Comparison of ENCODE assay signal across 7 mouse cellular contexts in genomic region chr1:78724458-78725190, GRCm38 (mm10).
DNase-seq lines count a peak whose midpoint lies in the region; ATAC-seq and TF ChIP-seq lines count a peak whose summit lies in the region.

No protein-coding gene starts in this region.

- no peak overlapping the region for H3K27ac ChIP-seq in gastrocnemius, adult 2 months
- H3K27ac ChIP-seq in intestine, embryonic 16.5 days (ENCODE audit: low read length): no peak overlapping the region
- peak overlapping the region; percentile 32; the same call in 1 of the 2 replicates for H3K27ac ChIP-seq in midbrain, embryonic 14.5 days (replicated peaks; ENCODE audit: low read depth, low read length)

- intact Hi-C loops in gastrocnemius, adult 2 months (cut with DNase I): loop anchor here (1.0 to 2.0 kb wide), 2 partner anchors 122 to 958 kb away; no protein-coding TSS in a partner anchor
- intact Hi-C loops in left cerebral cortex, postnatal 14 days (cut with DNase I): loop anchor here (1.0 to 10.0 kb wide), 4 partner anchors 470 to 1050 kb away; partner anchors contain the start of genes Mrpl44 and Wdfy1

- DNase-seq in adipocyte (ENCODE audit: low spot score): peak; percentile 83
- peak; percentile 82 to 91 for DNase-seq in cerebellum, postnatal 36 days
- DNase-seq in gastrocnemius, adult 2 months: peak; percentile 75
- peak; percentile 83 to 93 for DNase-seq in left cerebral cortex, postnatal 14 days (ENCODE audit: low spot score in 2 of 2)
- peak; percentile 93 for DNase-seq in midbrain, embryonic 14.5 days
- peak; percentile 29 for DNase-seq in spleen, adult 12 weeks (ENCODE audit: low spot score)

- no peaks in the 10 kb centered on the region for H3K9me3 ChIP-seq in intestine, embryonic 16.5 days (ENCODE audit: control insufficient read depth, low read length)
- H3K9me3 ChIP-seq in midbrain, embryonic 14.5 days (ENCODE audit: control insufficient read depth, low read length): no peaks in the 10 kb centered on the region

- H3K9ac ChIP-seq in intestine, embryonic 16.5 days (ENCODE audit: low read depth, low read length): no peak overlapping the region
- H3K9ac ChIP-seq in midbrain, embryonic 14.5 days (replicated peaks; ENCODE audit: low read length): no peak overlapping the region

- no peak overlapping the region for H3K4me3 ChIP-seq in gastrocnemius, adult 2 months
- H3K4me3 ChIP-seq in intestine, embryonic 16.5 days (ENCODE audit: low read length): no peak overlapping the region
- H3K4me3 ChIP-seq in midbrain, embryonic 14.5 days (replicated peaks; ENCODE audit: low read depth, low read length): no peak overlapping the region

- TF ChIP-seq CTCF in gastrocnemius, adult 2 months (IDR thresholded peaks at IDR 0.05): peak; percentile 92

- ATAC-seq in intestine, embryonic 16.5 days: peak; percentile 76
- ATAC-seq in midbrain, embryonic 14.5 days (ENCODE audit: low FRiP score, low TSS enrichment): peak; percentile 82

- no peaks in the 10 kb centered on the region for H3K36me3 ChIP-seq in intestine, embryonic 16.5 days (ENCODE audit: control insufficient read depth, insufficient read depth, low read length)
- no peaks in the 10 kb centered on the region for H3K36me3 ChIP-seq in midbrain, embryonic 14.5 days (ENCODE audit: control insufficient read depth, insufficient read depth, low read length)

- H3K4me2 ChIP-seq in intestine, embryonic 16.5 days (ENCODE audit: low read depth, low read length): no peak overlapping the region
- H3K4me2 ChIP-seq in midbrain, embryonic 14.5 days (ENCODE audit: low read length): peak overlapping the region; percentile 27

- H3K27me3 ChIP-seq in intestine, embryonic 16.5 days (replicated peaks; ENCODE audit: control insufficient read depth, insufficient read depth, low read length): no peaks in the 10 kb centered on the region
- H3K27me3 ChIP-seq in midbrain, embryonic 14.5 days (ENCODE audit: control insufficient read depth, insufficient read depth, low read length): no peaks in the 10 kb centered on the region

- WGBS in intestine, embryonic 16.5 days: 15% methylated on average over 17 of the region's 17 CpGs
- WGBS in midbrain, embryonic 14.5 days: 14% methylated on average over 17 of the region's 17 CpGs

- no peaks in the 10 kb centered on the region for H3K4me1 ChIP-seq in intestine, embryonic 16.5 days (ENCODE audit: control insufficient read depth, insufficient read depth, low read length)
- H3K4me1 ChIP-seq in midbrain, embryonic 14.5 days (ENCODE audit: control insufficient read depth, insufficient read depth, low read length): peaks cover 4% of the 10 kb centered on the region; the same call in 1 of the 2 replicates

Comparison
In these comparisons a context has a peak if more than half of its experiments do, and no peak if none do; other contexts are left out.
1. DNase-seq: peak in every context shown above with its lines; median percentile 93 in midbrain, embryonic 14.5 days; 88 in left cerebral cortex, postnatal 14 days; 86 in cerebellum, postnatal 36 days; 83 in adipocyte; 75 in gastrocnemius, adult 2 months; 29 in spleen, adult 12 weeks.